Mouse (Mus musculus) erythroblast, embryonic 14.5 days (primary cell): ENCODE data around the gene Csf3r.

ENCODE experiments used
- GATA1 ChIP-seq: IDR thresholded peaks from 2 replicates; pipeline ENCODE4 v1.6.1; 2012; ENCODE audit warnings: low read length, inconsistent platforms, mixed read lengths
- TAL1 ChIP-seq: IDR thresholded peaks from 3 replicates; pipeline ENCODE4 v1.6.1; 2012; ENCODE audit warnings: low read length, inconsistent platforms, mixed read lengths

DNA sequence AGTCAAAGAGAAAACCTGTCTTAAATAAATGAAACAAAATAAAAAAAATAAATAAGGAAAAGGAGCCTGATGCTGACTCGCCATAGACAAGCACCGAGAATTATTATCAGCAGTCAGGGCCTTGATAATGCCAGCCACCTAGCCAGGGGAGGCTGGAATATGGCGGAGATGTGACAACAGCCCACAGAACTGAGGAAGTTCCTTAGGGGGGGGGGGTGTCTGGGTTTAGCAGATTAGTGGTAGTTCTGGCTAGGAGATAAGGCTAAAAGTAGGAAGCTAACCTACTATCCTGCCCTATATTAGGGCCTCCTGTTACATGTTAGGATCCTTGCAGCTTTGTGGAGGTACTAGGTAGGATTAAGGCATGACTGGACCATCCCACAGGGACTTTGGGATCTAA is 3.6 kb downstream of the Csf3r start:
- TF ChIP-seq GATA1, result no peak
- no peak for TF ChIP-seq TAL1
